Mouse (Mus musculus) mouse embryonic stem cell (cell line): ENCODE measurements around the gene Igfbp6.

Experiments
- in situ Hi-C, 2 experiments: fragments of 300-500 bp; cut with MboI; formaldehyde crosslinking; loops; 1 replicate in 1 of 2; 3 replicates in 1 of 2; pipeline ENCODE4 v1.14.3; 2019 to 2020; ENCODE audit warnings: low sequenced_read_pairs in 2 of 2, low pct_unique_long_range_greater_than_20kb in 1 of 2, mixed read lengths in 1 of 2; ENCODE audit not compliant: unreplicated experiment in 1 of 2

Gene Igfbp6

DNA sequence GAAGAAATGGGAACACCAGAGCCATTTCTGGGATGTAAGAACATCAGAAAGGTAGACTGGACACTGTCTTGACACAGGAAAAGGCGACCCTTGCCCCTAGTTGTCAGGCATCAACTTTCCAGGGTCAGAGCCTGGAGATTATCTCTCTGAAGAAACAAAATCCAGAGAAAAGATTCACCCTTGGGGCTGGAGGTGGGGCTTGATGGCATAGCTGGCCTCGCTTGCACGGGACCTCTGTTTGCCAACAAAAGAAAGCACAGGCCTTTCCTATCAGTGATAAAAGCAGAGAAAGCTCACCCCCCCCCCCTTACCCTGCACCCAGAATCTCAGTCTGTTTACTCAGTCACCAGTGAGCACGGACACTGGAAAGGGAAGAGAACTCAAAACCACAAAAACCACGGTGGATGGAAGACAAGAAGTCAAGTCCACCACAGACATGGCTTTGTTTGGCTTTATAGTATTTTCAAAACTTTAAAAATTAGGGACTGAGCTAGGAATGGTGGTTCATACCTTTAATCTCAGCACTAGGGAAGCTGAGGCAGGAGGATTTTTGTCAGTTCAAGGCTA, 48.7 kb downstream of the Igfbp6 start:
- in situ Hi-C loops = no loop called here

DNA sequence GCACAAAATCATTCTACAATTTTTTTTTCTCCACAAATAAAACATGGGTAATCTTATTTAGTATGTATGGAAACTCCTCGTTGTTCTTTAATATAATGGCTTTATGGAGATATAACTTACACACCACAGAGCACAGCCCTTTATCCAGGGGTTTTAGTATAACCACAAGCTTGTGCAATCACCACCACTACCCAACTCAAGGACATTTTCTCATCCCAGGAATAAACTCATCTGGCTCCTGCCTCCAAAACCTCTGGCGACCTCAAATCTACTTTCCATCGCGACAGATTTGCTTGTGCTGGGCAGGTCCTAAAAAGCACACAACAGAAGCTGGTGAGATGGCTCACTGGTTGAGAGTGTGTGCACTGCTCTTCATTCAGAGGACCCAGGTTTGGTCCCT, 49.5 kb downstream of the Igfbp6 start:
- in situ Hi-C loops = no loop called here

DNA sequence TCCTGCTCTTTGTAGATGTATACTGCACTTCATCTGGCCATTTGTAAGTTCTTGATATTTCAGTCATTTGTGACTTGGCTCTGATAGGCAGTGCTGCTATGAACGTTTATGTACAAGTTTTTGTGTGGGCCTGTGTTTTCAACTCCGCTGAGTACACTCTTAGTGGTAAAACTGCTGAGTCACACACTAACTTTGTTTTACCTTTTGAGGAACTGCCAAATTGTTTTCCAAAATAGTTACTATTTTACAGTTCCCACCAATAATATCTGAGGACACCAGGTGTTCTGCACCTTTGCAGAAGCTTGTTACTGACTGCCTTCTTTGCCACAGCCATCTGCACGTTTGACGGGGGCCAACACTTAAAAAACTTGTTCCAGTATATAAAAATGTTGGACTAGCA, 50.3 kb downstream of the Igfbp6 start:
- in situ Hi-C loops = no loop called here

DNA sequence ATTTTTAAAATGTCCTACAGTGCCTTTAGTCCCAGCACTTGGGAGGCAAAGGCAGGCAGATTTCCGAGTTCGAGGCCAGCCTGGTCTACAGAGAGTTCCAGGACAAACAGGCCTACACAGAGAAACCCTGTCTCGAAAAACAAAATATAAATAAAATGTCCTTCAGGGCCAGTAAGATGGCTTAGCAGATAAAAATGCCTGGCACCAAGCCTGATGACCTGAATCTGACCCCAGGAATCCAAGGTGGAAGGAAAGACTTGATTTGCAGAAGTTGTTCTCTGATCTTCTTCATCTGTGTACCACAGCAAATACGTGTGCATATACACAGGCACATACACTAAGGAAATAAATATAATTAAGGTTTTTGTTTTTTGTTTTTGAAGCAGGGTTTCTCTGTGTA, 51.2 kb downstream of the Igfbp6 start:
- in situ Hi-C loops = no loop called here

DNA sequence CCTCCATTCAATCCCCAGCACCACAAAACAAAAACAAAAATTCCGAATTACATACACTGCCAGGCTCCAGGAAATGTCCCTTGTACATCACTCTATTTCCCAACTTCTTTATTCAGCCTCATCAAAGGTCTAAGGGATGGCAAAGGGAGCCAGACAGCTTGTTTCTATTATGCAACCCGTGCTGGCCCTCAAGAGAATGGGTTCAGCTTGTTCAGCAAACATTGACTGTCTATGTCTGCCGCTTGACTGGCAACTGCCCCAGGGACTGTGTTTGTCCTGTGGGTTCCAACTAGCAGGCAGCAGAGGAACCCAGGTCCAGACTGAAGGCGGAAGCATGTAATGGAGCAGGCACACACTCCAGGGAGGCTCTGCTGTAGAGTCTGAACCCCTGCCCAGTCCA, 54.7 kb downstream of the Igfbp6 start:
- in situ Hi-C loops = no loop called here
